Mouse (Mus musculus) 416B (cell line): ENCODE measurements at regions not wholly inside any gene's neighbourhood (a gene's known extent, or its start where the extent isn't known, plus 50 kb on each side); places are given as distances from the start of the nearest gene placed in this dataset.

ENCODE experiments used
- DNase-seq: peaks from one replicate; pipeline ENCODE4 v3.0.0; 2011; ENCODE audit warnings: low read depth

DNA sequence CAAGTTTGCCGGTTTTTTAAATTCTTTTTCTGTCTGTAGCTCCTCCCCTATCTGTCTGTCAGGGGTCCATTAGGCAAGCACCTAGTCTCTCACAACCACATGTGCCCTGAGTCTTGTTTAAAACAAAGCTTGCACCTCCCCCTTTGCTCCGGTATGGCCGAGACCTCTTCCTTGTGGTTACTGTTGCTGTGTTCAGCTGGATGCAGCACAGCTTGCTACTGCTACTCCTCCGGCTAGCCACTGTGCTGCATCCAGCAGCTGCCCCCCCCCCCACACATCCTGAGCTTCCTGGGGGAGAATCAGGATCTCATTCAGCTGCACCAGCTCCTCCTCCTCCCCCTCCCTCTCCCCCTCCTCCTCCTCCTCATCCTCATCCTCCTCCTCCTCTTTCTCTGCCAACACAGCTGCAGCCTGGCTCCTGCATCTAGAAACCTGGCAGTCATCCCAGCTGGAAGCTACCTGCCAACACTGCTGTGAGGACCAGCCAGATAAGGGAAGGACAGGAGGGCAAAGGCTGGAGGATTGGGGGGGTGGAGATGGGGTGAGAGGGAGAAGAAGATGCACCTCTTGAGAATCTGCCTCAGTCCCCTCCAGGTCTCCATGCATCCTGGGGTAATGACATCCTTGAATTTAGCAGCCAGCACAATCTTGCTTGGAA lies 114.8 kb upstream of the Tmem260 start:
- DNase-seq, result peak; percentile 13

DNA sequence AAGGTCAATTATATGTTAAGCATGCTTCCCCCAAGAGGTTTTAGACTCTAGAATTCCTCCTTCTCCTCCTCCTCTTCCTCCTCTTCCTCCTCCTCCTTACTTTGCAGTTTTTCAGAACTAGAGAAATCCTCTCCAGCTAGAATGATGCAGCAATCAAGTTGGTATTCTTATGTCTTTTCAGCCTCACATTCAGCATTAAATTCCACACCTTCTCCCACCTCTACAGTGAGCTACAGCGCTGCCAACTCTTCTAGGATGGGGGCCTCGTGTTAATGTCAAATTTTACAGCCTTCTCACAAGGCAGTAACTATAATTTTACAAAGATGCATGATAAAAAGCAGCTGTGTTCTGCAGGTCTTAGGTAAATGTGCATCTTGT lies 114.3 kb upstream of the Tmem260 start:
- no peak for DNase-seq

DNA sequence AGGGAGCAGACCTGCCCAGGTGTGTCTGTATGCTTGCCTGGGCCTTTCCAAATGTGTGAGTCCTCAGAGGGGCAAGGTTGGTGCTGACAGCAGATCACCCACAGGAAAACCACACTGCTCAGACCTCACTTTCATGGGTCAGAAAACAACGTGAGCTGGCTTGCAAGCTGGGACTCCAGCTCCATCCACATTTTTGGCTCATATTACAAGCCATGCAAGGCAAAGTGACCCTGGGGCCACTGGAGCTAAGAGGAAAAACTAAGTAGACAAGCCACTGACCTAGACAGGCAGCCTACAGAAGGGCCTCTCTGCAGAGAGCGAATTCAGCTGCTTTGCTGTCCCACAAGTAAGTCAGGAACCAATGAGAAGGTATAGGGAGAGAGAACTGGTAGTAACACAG lies 113.7 kb upstream of the Tmem260 start:
- DNase-seq, result peak; percentile 28

DNA sequence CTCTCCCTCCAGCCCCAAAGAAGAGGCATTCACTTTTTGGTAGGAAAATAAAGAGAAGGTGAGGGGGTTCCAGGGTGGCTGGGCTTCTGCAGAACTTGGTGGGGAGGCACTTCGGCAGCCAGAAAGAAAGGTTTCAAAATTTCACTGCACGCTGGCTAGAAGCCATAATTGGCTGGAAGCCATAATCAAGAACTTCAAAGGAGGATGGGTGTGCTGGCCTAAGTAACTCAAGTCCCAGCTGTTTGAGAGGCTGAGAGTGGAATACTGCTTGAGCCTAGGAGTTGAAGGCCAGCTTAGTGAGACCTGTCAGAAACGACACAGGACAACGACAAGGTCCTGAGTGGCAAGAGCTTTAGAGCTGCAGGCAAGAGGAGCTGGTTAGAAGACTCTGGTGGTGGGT lies 113.3 kb upstream of the Tmem260 start:
- DNase-seq, result no peak

DNA sequence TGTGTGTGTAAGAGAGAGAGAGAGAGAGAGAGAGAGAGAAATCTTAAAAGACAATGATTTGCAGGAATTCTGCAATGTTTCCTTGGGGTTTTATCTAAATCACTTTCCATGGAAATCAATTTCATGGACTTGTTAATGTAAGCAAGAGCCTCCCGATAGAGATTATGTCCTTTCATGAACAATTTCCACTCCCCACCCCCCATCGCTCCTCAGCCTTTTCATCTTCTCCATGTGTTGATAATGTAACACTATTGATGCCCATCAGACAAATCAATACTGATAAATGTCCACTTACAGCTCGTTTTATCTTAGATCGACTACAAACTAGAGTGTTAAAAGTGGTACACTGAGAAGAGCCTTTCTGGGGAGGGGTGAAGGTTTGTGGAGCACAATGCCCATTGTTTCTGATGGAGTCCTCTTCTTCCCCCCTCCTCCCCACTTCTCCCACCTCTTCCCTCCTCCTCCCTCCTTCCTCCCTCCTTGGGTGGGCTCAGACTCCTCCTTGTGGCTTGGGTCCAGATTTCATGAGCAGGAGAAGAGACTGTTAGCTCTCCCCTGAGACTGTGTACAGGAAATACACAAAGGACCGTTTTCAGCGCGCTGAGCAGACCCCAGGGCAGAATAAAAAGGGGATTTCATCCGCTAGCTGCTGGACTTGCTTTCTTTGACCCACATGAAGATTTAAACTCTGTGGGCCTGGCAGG lies 111.7 kb upstream of the Tmem260 start:
- no peak for DNase-seq

DNA sequence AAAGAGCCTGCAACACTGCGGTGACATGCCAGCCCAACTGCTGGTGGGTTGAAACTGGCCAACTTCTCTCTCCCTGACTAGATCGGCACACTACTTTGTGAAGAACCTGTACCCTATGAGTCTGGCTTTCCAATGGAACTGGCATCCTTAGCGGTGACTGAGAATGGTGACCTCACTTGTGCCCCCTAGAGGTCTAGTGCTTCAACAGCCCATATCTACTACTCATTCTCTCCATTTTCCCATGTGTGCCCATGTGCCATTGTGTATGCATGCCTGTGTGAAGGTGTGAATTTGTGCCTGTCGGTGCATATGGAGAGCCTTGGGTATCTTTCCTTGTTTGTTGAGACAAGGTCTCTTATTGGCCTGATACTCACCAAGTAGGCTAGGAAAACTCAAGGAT lies 106.5 kb upstream of the Tmem260 start:
- DNase-seq, result peak; percentile 7

DNA sequence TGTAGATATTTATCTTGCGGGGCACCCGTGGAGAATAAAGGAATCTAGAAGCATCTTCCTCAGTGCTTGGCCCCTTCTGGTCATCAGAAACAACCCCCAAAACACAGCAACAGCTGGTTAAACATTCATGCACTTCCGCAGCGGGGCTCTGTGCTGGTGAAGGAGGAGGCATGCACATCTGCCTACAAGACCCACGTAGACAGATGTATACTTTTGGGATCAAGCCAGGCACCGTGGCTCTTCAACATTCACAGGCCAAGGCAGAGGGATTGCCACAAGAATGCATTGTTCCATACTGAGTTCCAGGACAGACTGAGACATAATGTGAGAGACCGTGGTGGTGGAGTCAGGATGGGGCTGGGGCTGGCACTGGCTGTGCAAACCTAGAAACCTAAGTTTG lies 103.0 kb upstream of the Tmem260 start:
- DNase-seq, result no peak

DNA sequence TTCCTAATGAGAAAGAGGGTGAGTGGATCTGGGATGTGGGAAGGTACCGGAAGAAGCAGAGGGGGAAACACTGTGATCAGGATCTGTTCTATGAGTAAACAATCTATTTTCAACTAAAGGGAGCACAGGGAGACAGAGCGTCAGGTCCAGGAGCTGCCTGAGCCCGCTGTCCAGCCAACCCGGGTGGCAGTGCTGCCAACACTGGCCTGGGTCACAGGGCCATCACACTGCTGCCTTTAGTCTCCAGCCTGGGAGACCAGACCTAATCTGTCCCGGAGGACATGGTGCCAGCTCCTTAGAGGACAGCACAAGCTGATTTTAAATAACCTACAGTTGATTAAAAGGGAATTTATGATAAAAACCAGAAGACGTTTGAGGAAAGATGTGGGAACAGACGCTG lies 100.0 kb upstream of the Tmem260 start:
- DNase-seq, result no peak

DNA sequence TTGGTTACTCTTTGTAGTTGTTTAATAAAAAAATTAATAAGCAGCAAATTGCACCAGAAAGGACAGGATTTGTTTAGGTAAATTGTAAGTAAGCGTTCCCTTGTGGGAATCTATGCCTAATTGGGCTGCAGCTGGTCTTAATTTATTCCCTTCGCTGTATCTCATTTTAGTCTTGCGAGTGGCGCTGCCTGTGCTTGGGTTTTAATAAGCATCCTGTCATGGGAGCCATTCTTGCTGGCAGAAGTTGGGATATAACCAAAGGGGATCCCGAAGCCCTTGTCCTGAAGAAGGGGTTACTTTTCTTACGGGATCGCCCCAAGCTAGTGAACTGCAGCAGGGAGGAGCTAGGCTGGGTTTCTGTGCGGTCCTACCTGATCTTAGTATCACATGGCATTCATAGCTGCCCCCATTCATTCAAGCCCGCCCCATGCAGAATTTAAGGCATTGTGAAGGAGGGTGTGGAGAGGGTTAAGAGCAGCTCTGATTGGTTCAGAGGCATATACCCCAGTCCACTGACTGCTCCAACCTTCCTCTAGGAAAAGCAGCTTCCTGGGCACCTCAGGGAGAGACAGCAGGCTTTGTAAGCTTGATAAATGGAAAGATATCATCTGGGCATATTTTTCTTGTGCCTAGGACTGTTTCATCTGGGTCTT lies 96.4 kb upstream of the Tmem260 start:
- DNase-seq, result no peak

DNA sequence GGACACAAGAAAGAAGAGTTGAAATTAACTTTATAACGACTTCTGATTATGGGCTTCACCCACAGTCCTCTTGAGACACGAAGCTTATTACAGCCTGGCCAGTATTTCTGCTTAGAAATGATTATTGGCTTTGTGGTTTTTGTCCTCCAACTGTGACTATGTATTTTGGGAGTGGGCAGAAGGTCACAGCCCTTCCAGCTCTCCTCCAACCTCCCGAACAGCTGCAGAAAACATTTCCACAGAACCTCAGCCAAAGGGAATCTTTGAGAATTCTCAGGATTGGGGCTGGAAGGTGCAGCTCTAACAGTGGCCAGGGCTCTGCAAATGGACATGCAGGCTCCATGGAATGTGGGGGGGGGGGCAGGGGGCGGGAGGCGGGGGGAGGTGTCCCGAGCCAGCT lies 94.3 kb upstream of the Tmem260 start:
- DNase-seq, result no peak

DNA sequence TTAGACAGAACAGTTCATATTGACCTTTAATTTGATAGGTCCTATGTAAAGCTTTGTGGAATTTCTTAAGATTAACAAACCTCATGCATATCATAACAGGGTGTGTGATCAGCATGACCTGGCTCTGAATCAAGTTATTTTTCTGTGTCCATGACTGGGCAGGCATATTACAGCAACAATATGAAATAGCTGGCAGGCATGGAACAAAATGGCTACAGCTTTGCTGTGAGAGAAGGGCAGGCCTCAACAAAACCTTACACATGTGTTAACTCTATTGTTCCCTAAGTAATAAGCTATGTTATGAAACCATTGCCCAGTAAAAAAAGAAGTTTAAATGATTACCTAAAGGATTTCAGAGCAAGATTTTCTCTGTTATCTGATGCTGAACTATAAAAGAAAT lies 93.1 kb upstream of the Tmem260 start:
- no peak for DNase-seq

DNA sequence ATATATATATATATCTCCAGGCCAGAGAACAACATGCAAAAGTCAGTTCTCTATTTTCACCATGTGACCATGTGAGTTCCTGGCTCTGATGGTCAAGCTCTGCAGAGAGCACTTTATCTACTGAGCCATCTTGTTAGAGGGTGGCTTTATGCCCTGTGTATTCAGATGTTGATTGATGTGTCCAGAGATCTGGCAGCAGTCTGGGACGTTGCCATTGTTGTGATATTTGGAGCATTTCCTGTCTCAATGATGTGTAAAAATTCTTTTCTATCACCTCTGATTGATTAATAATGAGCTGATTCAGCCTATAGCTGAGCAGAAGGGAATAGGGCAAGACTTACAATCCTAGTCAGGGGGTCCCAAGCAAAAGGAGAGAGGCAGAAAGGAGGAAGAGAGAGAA lies 91.7 kb upstream of the Tmem260 start:
- DNase-seq, result no peak

DNA sequence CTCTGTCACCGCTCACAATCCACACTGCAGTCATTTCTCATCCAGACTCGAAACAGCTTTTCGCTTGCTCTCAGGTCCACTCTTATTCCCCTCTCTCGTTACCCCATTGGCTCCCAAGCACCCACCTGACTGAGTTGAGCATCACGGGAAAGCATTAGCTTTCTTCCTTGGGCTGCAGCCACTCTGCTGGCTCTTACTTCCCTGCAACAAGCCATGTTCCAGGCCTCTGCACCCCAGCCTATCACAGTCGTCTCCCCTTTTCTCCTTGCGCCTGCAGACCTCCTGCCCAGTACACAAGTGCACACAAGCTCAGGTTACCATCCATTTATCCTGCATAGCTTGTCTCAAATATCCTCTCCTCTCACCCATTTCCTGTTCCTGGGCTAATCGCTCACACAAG lies 88.5 kb upstream of the Tmem260 start:
- DNase-seq, result no peak

DNA sequence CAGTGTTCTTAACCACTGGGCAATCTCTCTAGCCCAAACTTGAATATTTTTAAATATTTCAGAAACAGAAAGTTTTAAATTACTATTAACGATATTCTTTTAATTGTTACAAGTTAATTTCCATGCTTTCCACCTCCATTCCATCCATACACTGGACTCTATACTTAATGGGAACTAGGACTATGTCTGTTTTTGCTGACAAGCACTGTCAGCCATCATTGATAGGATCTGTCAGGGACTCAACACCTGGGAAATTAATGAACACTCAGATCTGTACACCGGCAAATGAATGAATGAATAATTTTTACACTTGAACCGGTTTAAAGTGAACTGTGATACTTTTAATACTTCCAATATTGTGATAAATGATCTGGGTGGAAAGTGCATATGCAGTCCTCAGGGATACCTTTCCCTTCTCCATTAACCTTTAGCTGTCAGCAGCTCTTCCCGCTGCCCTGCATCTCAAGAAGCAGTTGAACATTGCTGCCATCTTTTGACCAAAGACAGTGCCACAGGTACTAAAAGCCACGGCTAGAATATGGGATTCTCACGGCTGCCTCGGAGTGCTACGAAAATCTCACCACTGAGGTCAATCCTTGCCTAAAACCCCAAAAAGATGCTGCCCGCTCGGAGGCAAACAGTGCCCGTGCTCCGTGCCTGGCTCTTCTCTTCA lies 87.3 kb upstream of the Tmem260 start:
- peak; percentile 11 for DNase-seq

DNA sequence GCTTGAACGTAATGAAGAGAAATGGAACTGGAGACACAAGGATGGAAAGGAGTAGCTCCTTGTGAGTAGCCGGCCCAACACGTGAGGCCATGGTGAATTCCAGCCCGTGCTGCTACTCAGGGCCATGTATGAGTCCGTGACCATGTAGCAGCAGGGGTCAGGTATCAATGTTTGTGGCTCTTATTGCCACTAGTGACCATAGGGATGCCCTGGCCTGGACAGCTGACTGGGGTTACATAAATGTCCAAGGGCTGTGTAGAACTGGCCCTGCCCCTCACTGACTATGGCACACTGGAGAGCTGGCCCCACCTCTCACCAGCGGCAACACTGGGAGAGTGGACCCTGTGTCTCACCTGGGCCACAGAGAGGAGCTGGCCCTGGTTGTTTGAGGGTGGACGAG lies 84.1 kb upstream of the Tmem260 start:
- no peak for DNase-seq

DNA sequence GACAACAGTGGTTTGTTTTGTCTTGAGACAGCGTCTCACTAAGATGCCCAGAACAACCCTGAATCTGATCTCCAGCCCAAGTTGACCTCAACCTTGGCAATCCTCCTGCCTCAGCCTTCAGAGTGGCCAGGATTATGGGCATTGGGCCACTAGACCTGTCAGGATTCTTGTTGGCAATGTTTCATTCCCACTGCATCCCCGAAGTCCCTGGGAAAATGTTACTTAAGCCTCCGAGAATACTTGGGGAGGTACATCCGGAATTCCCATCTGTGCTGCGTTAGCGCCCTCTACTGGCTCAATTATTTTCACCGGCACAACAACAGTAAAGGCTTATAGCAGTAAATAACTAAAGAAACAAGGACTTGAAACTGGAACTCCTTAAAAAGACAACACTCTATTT lies 78.9 kb upstream of the Tmem260 start:
- peak; percentile 55 for DNase-seq

DNA sequence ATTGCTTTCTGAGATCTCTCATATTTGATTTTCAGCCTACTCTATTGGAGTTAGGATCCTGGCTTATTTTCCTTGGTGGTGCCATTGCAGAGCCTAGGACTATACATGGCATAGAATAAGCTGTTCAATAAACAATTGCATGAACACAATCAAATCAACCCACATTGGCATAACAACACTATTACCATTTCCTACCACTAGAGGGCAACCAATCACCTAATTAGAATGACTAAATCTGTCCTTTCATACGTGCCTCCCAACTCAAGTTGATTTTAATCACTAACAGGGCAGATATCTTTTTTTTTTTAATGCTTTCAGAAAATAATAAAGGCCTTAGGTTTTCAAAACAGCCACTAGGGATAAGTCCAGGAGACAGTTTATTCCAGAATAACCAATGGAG lies 75.6 kb upstream of the Tmem260 start:
- peak; percentile 73 for DNase-seq

DNA sequence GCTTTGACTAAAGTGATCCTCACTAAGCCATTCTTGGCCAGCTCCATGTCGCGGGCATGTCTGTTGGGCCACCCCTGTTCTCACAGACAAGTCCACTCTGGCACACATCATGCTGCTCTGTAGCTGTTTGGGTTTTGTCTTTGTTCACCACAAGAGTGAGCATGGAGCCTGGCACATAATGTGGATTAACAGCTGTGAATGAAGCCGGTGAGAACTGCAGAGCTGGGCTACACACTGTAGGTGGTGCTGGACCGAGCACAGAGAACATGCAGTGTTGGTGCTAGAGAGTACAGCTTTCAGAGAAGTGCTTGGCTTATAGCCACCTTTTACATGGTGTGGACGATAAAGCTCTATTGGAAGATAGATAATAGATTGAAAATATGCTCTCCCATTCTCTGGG lies 74.2 kb upstream of the Tmem260 start:
- DNase-seq, result peak; percentile 60

DNA sequence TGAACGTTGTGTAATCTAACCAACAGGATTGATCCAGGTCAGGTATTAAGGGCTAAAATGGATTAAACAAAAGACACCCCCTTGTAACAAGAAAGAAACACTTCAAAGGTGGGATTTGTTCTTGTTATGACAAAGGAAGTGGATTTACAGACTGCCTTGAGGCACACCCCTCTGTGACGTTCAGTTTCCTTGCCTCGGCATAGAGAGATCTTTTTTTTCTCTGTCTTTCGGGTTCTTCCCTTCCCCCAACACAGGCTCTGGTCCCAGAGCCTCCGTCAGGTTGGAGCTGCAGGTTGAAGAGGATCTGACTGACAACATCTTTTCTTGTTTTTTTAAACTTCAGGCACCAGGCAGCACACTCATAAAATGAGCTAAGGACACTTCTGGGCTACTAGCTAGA lies 69.8 kb upstream of the Tmem260 start:
- no peak for DNase-seq
